Mouse (Mus musculus): ENCODE data around the gene 1700024G13Rik. TPM values are rescaled to one million over a fixed set of nuclear protein-coding genes. Genes with fewer than 3 reads are reported as not detected.

Gene 1700024G13Rik
- not detected in 4 replicates for total RNA-seq (2023)

DNA sequence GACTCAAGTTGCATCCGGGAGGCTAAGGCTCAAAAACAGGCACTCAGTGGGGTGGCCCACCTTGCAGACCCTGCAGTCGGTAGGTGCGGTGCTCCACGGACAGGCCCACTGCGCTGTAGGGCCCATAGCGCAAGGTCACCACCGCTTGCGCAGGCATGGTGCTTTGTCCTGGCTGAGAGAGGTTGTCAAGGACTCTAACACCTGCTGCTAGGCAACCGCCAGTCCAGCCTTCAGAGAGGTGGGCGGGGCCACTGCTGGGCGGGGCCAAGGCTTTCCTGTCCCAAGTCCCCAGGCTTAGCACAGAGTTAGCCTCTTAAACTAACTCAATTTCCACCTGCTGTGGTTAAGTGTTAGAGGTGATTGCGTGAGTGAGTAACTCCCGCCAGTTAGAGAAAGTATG, at the start of gene 1700024G13Rik:
Gene 1700024G13Rik, minus strand, starts transcription at position 196 of the 400 bp plus-strand sequence.

Other genes starting within 250 kb of the 1700024G13Rik start
- not detected in 4 replicates for gene Msmb, start 246.4 kb downstream of the 1700024G13Rik start, total RNA-seq (2023)
- gene Ncoa4, start 228.5 kb downstream of the 1700024G13Rik start, total RNA-seq (2023): 66.7 to 77.8 TPM (median 72.6 TPM) in 4 replicates
- gene Timm23, start 186.5 kb downstream of the 1700024G13Rik start, total RNA-seq (2023): 68.7 to 90.4 TPM (median 83.2 TPM) in 4 replicates
- gene Parg, start 186.4 kb downstream of the 1700024G13Rik start, total RNA-seq (2023): 54.1 to 65.2 TPM (median 60.9 TPM) in 4 replicates
- gene Ogdhl, start 66.4 kb downstream of the 1700024G13Rik start, total RNA-seq (2023): 0.53 TPM in 1 of 4 replicates, not detected in the others
- not detected in 4 replicates for gene Slc18a3, start 76.5 kb upstream of the 1700024G13Rik start, total RNA-seq (2023)
- gene Chat, start 77.6 kb upstream of the 1700024G13Rik start, total RNA-seq (2023): not detected in 4 replicates
- gene Ercc6, start 125.1 kb upstream of the 1700024G13Rik start, total RNA-seq (2023): 57.5 to 68.1 TPM (median 60.7 TPM) in 4 replicates
- gene Prrxl1, start 211.0 kb upstream of the 1700024G13Rik start, total RNA-seq (2023): not detected in 4 replicates